Mouse (Mus musculus): ENCODE results near the gene Slc39a13. TPM values are rescaled to one million over a fixed set of nuclear protein-coding genes. Genes with fewer than 3 reads are reported as not detected.
A peak's percentile ranks its signal among the peaks of the same experiment; 100 is the strongest.

Gene Slc39a13
- polyA plus RNA-seq (2014; fragmentation: Nextera tagmentation; extraction: Ambion mirVana): 50.6 and 52.0 TPM in 2 replicates

- Histone ChIP-seq H3K9me3 (ENCODE audit: control insufficient read depth, low read length) (no peaks in the 10 kb centered on the region), H3K4me1 (ENCODE audit: control insufficient read depth in 2 of 2, insufficient read depth in 2 of 2, low read length in 2 of 2) (peaks cover 17 to 34% of the 10 kb centered on the region in 2 experiments), H3K27me3 (ENCODE audit: control insufficient read depth, insufficient read depth, low read length) (no peaks in the 10 kb centered on the region), H3K27ac (replicated peaks in 1 of 2; ENCODE audit: control insufficient read depth in 1 of 2, insufficient read depth in 1 of 2, low read depth in 2 of 2, low read length in 2 of 2) (peak within 1 kb of the TSS; percentile 91 to 93), H3K4me2 (ENCODE audit: low read length) (peak within 1 kb of the TSS; percentile 93), H3K36me3 (ENCODE audit: control insufficient read depth, insufficient read depth, low read length) (peaks cover 24% of the 10 kb centered on the region), H3K4me3 (ENCODE audit: control insufficient read depth in 1 of 2, insufficient read depth in 1 of 2, low read depth in 1 of 2, low read length in 2 of 2) (peak within 1 kb of the TSS; percentile 59 to 76), H3K9ac (ENCODE audit: low read length) (peak within 1 kb of the TSS; percentile 86)
- whole genome bisulfite sequencing: under 1% methylated on average over 67 of the region's 69 CpGs
- peak; percentile 96 for ATAC-seq (ENCODE audit: insufficient number of reproducible peaks, insufficient read depth, low FRiP score, low read depth)
These were observed at the start of gene Slc39a13 for GRCm38 (mm10) chr2:91070076-91070800. Gene Slc39a13, minus strand, starts transcription at chr2:91070417.

DNA sequence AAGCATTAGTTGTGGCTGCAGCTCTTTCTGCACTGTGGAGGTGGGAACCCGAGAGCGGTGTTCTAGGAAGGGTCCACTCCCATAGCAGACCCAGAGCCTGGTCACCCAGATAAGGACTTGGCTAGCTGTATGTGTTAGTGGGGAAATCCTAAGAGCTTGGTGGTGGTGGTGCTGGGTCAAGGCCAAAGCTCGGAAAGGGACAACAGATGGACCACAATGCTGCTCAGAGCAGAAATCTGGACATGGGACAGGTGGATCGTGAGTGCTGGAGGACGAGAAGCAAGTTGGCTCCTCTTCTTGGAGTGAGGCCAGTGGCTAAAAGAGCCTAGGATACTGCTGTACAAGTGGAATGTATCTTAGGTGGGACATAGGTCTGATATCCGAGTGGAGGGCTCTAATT is 49.3 kb upstream of the Slc39a13 start:
- peak overlapping the region; percentile 77 to 78 for H3K4me3 ChIP-seq (ENCODE audit: control insufficient read depth in 1 of 2, insufficient read depth in 1 of 2, low read depth in 1 of 2, low read length in 2 of 2)
- WGBS: 37% methylated on average over 6 of the region's 6 CpGs
- peak overlapping the region; percentile 96 for H3K9ac ChIP-seq (ENCODE audit: low read length)
- no peaks in the 10 kb centered on the region for H3K9me3 ChIP-seq (ENCODE audit: control insufficient read depth, low read length)
- H3K4me1 ChIP-seq (ENCODE audit: control insufficient read depth in 2 of 2, insufficient read depth in 2 of 2, low read length in 2 of 2): peaks cover 25 to 54% of the 10 kb centered on the region in 2 experiments
- no peaks in the 10 kb centered on the region for H3K27me3 ChIP-seq (ENCODE audit: control insufficient read depth, insufficient read depth, low read length)
- H3K36me3 ChIP-seq (ENCODE audit: control insufficient read depth, insufficient read depth, low read length): peaks cover 57% of the 10 kb centered on the region
- ATAC-seq (ENCODE audit: insufficient number of reproducible peaks, insufficient read depth, low FRiP score, low read depth): no peak
- peak overlapping the region; percentile 91 for H3K4me2 ChIP-seq (ENCODE audit: low read length)
- peak overlapping the region; percentile 96 to 99 for H3K27ac ChIP-seq (replicated peaks in 1 of 2; ENCODE audit: control insufficient read depth in 1 of 2, insufficient read depth in 1 of 2, low read depth in 2 of 2, low read length in 2 of 2)

DNA sequence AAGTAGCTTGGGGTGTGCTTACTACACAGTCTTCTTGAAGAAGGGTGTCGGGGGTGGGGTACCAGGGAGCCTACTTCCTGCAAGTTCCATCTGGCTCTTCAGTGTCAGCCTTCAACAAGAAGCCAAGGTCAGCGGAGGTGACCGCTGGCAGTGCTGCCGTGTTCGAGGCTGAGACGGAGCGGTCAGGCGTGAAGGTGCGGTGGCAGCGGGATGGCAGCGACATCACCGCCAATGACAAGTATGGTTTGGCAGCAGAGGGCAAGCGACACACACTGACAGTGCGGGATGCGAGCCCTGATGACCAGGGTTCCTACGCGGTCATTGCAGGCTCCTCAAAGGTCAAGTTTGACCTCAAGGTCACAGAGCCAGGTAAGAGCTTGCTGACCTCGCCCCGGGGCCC is 48.8 kb upstream of the Slc39a13 start:
- H3K4me1 ChIP-seq (ENCODE audit: control insufficient read depth in 2 of 2, insufficient read depth in 2 of 2, low read length in 2 of 2): peaks cover 25 to 51% of the 10 kb centered on the region in 2 experiments
- H3K27ac ChIP-seq (replicated peaks in 1 of 2; ENCODE audit: control insufficient read depth in 1 of 2, insufficient read depth in 1 of 2, low read depth in 2 of 2, low read length in 2 of 2): peak overlapping the region; percentile 96 to 99
- H3K9ac ChIP-seq (ENCODE audit: low read length): peak overlapping the region; percentile 96
- peak overlapping the region; percentile 91 for H3K4me2 ChIP-seq (ENCODE audit: low read length)
- WGBS: 45% methylated on average over 19 of the region's 19 CpGs
- no peaks in the 10 kb centered on the region for H3K27me3 ChIP-seq (ENCODE audit: control insufficient read depth, insufficient read depth, low read length)
- no peaks in the 10 kb centered on the region for H3K9me3 ChIP-seq (ENCODE audit: control insufficient read depth, low read length)
- peak overlapping the region; percentile 77 to 78 for H3K4me3 ChIP-seq (ENCODE audit: control insufficient read depth in 1 of 2, insufficient read depth in 1 of 2, low read depth in 1 of 2, low read length in 2 of 2)
- H3K36me3 ChIP-seq (ENCODE audit: control insufficient read depth, insufficient read depth, low read length): peaks cover 52% of the 10 kb centered on the region
- no peak for ATAC-seq (ENCODE audit: insufficient number of reproducible peaks, insufficient read depth, low FRiP score, low read depth)

DNA sequence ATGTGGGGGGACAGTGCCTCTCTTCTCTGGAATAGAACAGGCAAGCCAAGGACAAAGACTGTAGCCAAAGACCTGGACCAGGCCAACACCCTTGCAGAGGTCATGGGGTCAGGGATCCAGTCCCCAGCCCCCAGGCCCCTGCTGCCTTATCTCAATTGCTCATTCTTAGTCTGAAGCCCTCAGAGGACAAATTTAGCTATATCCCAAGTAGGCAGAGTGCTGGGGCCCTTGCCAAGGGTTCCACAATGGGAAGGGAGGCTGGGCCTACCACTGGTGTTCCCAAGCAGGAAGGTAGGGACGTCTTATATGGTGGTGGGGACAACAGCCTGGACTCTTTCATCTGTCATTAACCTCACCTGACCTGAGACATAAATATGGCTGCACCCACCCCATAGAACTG is 48.4 kb upstream of the Slc39a13 start:
- peak; percentile 71 for ATAC-seq (ENCODE audit: insufficient number of reproducible peaks, insufficient read depth, low FRiP score, low read depth)
- Histone ChIP-seq H3K4me2 (ENCODE audit: low read length) (peak overlapping the region; percentile 91), H3K27me3 (ENCODE audit: control insufficient read depth, insufficient read depth, low read length) (no peaks in the 10 kb centered on the region), H3K9me3 (ENCODE audit: control insufficient read depth, low read length) (no peaks in the 10 kb centered on the region), H3K4me1 (ENCODE audit: control insufficient read depth in 2 of 2, insufficient read depth in 2 of 2, low read length in 2 of 2) (peaks cover 23 to 46% of the 10 kb centered on the region in 2 experiments), H3K4me3 (ENCODE audit: control insufficient read depth in 1 of 2, insufficient read depth in 1 of 2, low read depth in 1 of 2, low read length in 2 of 2) (peak overlapping the region; percentile 77 to 78), H3K36me3 (ENCODE audit: control insufficient read depth, insufficient read depth, low read length) (peaks cover 48% of the 10 kb centered on the region), H3K9ac (ENCODE audit: low read length) (peak overlapping the region; percentile 96), H3K27ac (replicated peaks in 1 of 2; ENCODE audit: control insufficient read depth in 1 of 2, insufficient read depth in 1 of 2, low read depth in 2 of 2, low read length in 2 of 2) (peak overlapping the region; percentile 96 to 99)
- WGBS: 13% methylated on average over 1 of the region's 1 CpGs

- peaks cover 25 to 45% of the 10 kb centered on the region in 2 experiments for H3K4me1 ChIP-seq (ENCODE audit: control insufficient read depth in 2 of 2, insufficient read depth in 2 of 2, low read length in 2 of 2)
These were observed 47.5 kb upstream of the Slc39a13 start, which contains the start of gene Mybpc3 for GRCm38 (mm10) chr2:91117585-91118275. Gene Mybpc3, plus strand, starts transcription at chr2:91118144.

DNA sequence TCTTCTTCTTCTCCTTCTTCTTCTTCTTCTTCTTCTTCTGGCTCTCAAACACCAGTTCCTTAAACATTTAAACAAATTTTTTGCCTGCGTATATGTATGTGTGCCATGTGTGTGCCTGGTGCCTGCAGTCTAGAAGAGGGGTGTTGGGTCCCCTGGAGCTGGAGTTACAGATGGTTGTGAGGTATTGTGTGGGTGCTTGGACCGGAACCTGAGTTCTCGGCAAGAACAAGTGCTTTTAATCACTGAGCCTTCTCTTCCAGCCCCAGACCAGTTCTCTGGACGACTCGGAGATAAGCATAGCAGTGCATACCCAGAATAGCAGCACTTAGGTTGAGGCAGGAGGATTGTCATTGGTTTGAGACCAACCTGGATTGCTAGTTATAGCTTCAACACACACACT is 46.6 kb upstream of the Slc39a13 start:
- 30% methylated on average over 5 of the region's 5 CpGs for WGBS
- peaks cover 31 to 44% of the 10 kb centered on the region in 2 experiments for H3K4me1 ChIP-seq (ENCODE audit: control insufficient read depth in 2 of 2, insufficient read depth in 2 of 2, low read length in 2 of 2)
- H3K9ac ChIP-seq (ENCODE audit: low read length): peak overlapping the region; percentile 96
- H3K4me2 ChIP-seq (ENCODE audit: low read length): peak overlapping the region; percentile 91
- no peak for ATAC-seq (ENCODE audit: insufficient number of reproducible peaks, insufficient read depth, low FRiP score, low read depth)
- H3K36me3 ChIP-seq (ENCODE audit: control insufficient read depth, insufficient read depth, low read length): peaks cover 30% of the 10 kb centered on the region
- no peaks in the 10 kb centered on the region for H3K9me3 ChIP-seq (ENCODE audit: control insufficient read depth, low read length)
- peak overlapping the region; percentile 96 to 99 for H3K27ac ChIP-seq (replicated peaks in 1 of 2; ENCODE audit: control insufficient read depth in 1 of 2, insufficient read depth in 1 of 2, low read depth in 2 of 2, low read length in 2 of 2)
- H3K4me3 ChIP-seq (ENCODE audit: control insufficient read depth in 1 of 2, insufficient read depth in 1 of 2, low read depth in 1 of 2, low read length in 2 of 2): no peak overlapping the region
- H3K27me3 ChIP-seq (ENCODE audit: control insufficient read depth, insufficient read depth, low read length): no peaks in the 10 kb centered on the region

More at GRCm38 (mm10) chr2:91117585-91118275, 47.5 kb upstream of the Slc39a13 start, which contains the start of gene Mybpc3:
- H3K4me2 ChIP-seq (ENCODE audit: low read length): peak within 1 kb of the TSS; percentile 91
- 28% methylated on average over 11 of the region's 11 CpGs for WGBS
- H3K4me3 ChIP-seq (ENCODE audit: control insufficient read depth in 1 of 2, insufficient read depth in 1 of 2, low read depth in 1 of 2, low read length in 2 of 2): peak within 1 kb of the TSS; percentile 77 to 78
- H3K27ac ChIP-seq (replicated peaks in 1 of 2; ENCODE audit: control insufficient read depth in 1 of 2, insufficient read depth in 1 of 2, low read depth in 2 of 2, low read length in 2 of 2): peak within 1 kb of the TSS; percentile 96 to 99
- ATAC-seq (ENCODE audit: insufficient number of reproducible peaks, insufficient read depth, low FRiP score, low read depth): peak; percentile 78
- peak within 1 kb of the TSS; percentile 96 for H3K9ac ChIP-seq (ENCODE audit: low read length)
- H3K27me3 ChIP-seq (ENCODE audit: control insufficient read depth, insufficient read depth, low read length): no peaks in the 10 kb centered on the region
- H3K9me3 ChIP-seq (ENCODE audit: control insufficient read depth, low read length): no peaks in the 10 kb centered on the region
- peaks cover 38% of the 10 kb centered on the region for H3K36me3 ChIP-seq (ENCODE audit: control insufficient read depth, insufficient read depth, low read length)

- no peak for ATAC-seq (ENCODE audit: insufficient number of reproducible peaks, insufficient read depth, low FRiP score, low read depth)
- Histone ChIP-seq H3K9me3 (ENCODE audit: control insufficient read depth, low read length) (no peaks in the 10 kb centered on the region), H3K9ac (ENCODE audit: low read length) (peak overlapping the region; percentile 78), H3K4me1 (ENCODE audit: control insufficient read depth in 2 of 2, insufficient read depth in 2 of 2, low read length in 2 of 2) (peaks cover 28 to 38% of the 10 kb centered on the region in 2 experiments), H3K4me2 (ENCODE audit: low read length) (peak overlapping the region; percentile 94), H3K36me3 (ENCODE audit: control insufficient read depth, insufficient read depth, low read length) (peaks cover 17% of the 10 kb centered on the region), H3K27ac (replicated peaks in 1 of 2; ENCODE audit: control insufficient read depth in 1 of 2, insufficient read depth in 1 of 2, low read depth in 2 of 2, low read length in 2 of 2) (peak overlapping the region in 1 of 2 experiments; percentile 65; a peak in 2 of 4 replicates), H3K4me3 (ENCODE audit: control insufficient read depth in 1 of 2, insufficient read depth in 1 of 2, low read depth in 1 of 2, low read length in 2 of 2) (peak overlapping the region; percentile 38 to 45), H3K27me3 (ENCODE audit: control insufficient read depth, insufficient read depth, low read length) (no peaks in the 10 kb centered on the region)
- 22% methylated on average over 12 of the region's 12 CpGs for WGBS
These were observed 45.4 kb upstream of the Slc39a13 start for GRCm38 (mm10) chr2:91115578-91115970.

Data from heart, embryonic 14.5 days (tissue).